Mouse (Mus musculus): Measurements from ENCODE around the gene Olfr186.
"Not testable (repeated sequence)": the region's sequence is repeated elsewhere in the genome, so short reads cannot be mapped to it uniquely, and the experiment has no call there.

Olfr186 gene

DNA sequence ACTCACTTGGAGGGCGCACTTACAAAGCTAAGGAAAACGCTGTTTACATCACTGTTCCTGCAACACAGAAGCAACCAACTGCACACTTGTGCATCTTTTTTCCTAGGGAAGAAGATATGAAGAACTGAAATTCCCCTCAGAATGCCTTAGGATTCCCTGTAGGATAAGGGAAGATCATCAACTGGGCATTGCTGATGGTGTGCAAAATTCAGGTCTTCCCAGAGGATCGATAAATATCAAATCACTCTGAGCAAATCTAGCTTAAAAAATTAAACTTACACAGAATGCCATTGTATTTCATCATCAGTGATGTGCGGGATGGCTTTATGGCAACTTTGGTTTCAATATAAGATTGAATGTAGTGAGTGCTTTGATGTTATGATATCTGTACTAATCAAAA lies at the start of gene Olfr186:
TSS of gene Olfr186 (minus strand) at position 101 of the 400 bp plus-strand sequence.
- no peak for DNase-seq (ENCODE audit: low spot score in 2 of 2)

DNA sequence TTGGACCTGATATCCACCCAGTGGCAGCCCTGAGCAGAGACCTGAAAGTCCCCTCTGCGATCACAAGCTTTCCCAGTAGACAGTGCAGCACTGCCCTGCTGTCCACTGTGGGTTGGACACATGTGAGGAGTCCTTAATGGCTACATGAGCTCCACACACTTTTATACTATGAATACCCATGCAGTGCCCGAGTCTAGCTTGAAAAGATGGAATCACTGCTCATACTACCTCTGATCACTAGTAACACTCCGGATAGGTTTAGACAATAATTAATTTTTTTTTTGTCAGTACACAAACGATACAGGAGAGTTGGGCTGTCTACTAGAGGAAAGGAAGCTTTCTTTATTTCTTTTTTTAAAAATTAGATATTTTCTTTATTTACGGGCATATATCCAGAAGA lies 47.8 kb upstream of the Olfr186 start, which contains the start of gene Olfr190:
TSS of gene Olfr190 (minus strand) at position 101 of the 400 bp plus-strand sequence.
- DNase-seq (ENCODE audit: low spot score in 2 of 2) = no peak

DNA sequence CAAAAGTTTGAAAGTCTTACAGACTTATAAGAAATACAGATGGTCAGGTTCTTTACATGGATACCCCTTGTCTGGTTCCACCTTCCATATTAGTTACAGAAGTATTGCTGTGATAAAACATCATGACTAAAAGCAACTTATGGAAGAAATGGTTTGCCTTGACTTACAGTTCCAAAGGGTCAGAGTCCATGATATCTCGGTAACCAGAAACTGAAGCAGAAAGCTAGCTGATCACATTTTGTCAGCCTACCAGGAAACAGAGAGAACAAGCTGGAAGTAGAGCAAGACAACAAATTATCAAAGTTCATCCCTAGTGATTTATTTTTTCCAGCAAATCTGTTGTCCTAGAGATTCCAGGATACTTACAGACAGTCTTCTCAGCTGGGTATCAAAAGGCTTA lies 43.4 kb upstream of the Olfr186 start:
- no peak for DNase-seq (ENCODE audit: low spot score in 2 of 2)

DNA sequence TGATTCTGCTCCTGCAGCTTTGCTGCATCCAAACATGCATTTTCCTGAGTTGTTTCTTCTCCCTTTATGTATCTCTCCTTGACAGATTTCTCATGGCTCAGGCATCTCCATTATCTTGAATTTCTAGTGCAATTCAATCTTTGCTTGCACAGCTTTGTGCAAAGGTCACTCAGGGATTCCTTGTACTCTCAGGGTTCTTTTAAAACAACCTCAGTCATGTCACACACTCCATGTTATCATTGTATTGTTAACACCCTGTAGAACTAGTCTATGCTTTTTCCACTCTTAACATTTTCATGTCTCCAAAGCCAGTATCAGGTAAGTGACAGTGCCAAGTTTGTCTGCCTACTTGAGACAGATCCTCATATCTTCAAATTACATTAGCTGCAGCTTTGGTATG lies 41.7 kb upstream of the Olfr186 start:
- DNase-seq (ENCODE audit: low spot score in 2 of 2) = no peak

DNA sequence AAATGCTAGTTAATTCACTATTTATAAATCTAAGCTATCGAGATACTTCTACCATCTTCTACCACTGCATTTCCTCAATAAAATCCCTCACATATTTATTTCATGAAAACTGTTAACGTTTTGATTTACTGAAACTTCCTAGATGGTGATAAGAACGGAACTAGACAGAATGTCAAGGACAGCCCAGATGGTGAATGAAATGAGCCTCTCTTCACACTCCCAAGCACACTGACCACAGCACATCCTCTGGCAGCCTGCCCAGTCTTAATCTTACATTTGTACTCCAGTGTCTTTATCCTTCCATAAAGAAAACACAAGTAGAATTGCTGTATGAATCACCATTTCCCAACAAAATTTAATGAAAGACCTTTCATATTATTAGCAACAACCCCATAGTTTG lies 32.3 kb upstream of the Olfr186 start:
- not testable (repeated sequence) for DNase-seq (ENCODE audit: low spot score in 2 of 2)

DNA sequence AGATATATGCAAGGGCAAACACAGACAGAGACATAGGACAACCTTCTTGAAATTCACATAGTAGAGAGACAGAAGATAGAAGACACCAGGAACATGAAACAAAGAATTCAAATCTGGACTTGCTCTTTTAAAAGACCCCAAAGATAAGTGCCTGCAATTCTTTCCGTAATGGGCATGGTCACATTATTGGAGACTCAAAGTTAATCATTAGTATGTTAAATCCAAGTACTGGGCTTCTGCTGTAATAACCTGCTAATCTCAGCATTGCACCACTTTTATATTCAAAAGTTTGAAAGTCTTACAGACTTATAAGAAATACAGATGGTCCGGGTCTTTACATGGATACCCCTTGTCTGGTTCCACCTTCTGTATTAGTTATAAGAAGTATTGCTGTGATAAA lies 19.2 kb upstream of the Olfr186 start:
- DNase-seq (ENCODE audit: low spot score in 2 of 2) = not testable (repeated sequence)

DNA sequence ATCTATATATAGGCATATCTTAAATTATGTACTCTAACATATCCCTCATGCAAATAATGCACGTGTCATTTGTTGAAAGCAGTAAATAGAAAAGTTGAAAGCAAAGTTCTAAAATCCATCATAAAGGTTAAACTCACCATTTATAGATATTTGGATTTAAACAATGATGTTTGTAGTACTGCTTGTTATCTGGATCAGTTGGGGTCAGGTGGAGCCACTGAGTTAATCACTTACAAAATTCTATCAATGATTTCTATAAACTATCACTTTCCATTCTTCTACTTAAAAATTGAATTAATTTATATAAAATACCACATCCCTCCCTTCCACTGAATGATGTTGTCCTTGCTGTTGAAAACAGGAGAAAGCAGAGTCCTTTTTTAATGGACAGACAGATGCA lies 18.8 kb upstream of the Olfr186 start:
- no peak for DNase-seq (ENCODE audit: low spot score in 2 of 2)

DNA sequence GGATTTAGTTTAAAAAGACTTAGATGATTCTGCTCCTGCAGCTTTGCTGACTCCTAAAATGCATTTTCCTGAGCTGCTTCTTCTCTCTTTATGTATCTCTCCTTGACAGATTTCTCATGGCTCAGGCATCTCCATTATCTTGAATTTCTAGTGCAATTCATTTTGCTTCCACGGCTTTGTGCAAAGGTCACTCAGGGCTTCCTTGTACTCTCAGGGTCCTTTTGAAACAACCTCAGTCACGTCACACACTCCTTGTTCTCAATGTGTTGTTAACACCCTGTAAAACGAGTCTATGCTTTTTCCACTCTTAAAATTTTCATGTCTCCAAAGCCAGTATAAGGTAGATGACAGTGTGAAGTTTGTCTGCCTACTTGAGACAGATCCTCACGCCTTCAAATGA lies 17.5 kb upstream of the Olfr186 start:
- no peak for DNase-seq (ENCODE audit: low spot score in 2 of 2)

DNA sequence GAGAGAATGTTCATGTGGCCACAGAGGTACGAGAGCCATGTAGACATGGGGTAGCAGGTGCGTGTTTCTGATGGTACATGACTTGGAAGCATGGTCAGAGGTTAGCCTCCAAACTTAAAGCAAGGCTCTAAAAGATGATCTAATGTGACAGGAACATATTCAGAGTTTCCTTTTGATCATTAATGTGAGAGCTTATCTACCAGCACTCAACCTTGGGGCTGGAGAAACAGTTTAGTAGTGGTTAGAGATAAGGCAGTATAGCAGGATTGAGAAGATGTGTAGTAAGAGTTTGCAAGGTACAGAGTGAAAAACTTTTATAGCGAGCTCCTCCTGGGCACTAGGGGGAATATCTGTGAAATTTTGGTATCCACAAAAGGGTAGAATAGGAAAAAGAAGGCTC lies 15.7 kb upstream of the Olfr186 start:
- DNase-seq (ENCODE audit: low spot score in 2 of 2) = no peak

DNA sequence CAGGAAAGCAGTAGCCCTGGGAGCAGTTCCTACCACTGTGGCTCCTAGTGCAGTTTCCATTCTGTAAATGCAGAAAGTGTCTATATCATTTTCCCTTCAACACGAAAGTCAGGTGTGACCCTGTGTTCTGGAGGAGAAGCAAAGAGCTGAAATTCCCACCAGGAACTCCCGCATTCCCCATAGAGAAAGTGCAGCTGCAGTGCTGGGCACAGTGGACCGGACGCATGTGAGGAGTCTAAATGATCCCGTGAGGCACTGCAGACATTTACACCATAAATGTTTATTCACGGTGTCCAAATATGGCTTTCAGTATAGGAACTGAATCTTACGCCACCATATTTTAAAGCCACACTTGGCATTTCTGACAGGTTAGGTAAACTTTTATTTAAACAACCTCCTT lies 9.6 kb upstream of the Olfr186 start, which contains the start of gene Olfr187:
TSS of gene Olfr187 (minus strand) at position 58 of the 400 bp plus-strand sequence.
- no peak for DNase-seq (ENCODE audit: low spot score in 2 of 2)

DNA sequence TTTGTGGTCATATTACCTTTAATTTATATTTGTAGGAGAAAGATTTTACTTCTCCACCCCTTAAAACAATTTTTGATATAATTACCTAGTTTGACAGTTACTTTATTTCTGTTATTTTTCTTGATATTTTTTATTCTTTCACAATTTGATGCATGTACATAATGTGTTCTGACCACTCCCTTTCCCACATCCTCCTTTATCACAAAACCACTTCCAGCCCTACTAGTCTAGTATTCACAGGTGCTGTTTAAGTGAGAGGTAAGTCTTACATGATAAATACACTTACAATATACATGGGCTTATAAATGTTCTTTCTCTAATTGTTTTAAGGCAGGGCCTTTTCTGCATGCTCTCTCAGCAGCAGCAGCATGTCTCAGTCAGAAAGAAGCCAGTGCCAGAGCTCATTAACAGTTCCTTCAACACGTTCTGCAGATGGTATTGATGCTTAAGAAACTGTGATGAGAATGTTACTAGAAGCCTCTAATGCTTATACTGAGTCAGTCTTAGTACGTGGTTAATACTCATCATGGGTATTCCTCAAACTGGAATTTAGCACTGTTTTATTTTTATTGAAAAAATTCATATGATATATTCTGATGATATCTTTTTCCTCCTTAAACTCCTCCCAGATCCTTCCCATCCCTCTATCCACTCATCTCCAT lies 16.6 kb downstream of the Olfr186 start:
- no peak for DNase-seq (ENCODE audit: low spot score in 2 of 2)

DNA sequence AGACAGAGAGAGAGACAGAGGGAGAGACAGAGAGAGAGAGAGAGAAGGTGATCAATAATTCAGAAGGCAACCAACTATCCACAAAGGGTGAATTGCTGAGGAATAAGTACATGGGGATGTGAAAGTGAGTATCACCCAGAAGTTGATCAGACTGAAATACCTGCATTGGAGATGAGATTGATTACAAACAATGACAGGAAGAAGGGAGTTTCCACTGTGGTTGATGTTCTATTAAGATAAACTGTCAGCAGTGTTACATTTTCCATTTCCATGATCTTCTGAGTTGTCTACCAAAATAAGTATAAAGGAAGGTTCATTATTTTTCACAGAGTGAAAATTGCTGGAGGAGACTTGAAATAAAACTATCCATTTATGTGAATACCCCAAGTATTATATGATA lies 22.9 kb downstream of the Olfr186 start:
- DNase-seq (ENCODE audit: low spot score in 2 of 2) = no peak

DNA sequence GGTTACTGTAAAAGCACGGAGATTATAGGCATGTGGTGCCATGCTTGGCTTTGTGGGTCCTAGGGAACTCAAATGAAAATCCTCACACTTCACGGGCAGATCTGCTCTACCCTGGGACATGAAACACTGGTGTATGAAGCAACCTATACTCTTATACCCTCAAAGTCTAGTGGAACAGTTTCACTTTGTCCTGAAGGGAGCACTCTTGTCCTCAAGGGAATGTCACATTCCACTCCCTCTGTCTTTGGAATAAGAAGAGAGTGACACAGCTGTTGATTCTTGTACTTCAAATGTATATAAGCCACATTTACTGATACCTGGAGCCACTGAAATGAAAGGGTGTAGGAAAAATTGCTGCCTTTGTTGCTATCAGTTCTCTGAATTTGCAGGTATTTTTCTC lies 35.0 kb downstream of the Olfr186 start, which contains the start of gene Olfr183:
TSS of gene Olfr183 (plus strand) at position 301 of the 400 bp plus-strand sequence.
- no peak for DNase-seq (ENCODE audit: low spot score in 2 of 2)

Data from right cerebral cortex, postnatal 36 days (tissue).